Mouse (Mus musculus): Measurements from ENCODE around the gene Gipc2.

The Gipc2 gene

DNA sequence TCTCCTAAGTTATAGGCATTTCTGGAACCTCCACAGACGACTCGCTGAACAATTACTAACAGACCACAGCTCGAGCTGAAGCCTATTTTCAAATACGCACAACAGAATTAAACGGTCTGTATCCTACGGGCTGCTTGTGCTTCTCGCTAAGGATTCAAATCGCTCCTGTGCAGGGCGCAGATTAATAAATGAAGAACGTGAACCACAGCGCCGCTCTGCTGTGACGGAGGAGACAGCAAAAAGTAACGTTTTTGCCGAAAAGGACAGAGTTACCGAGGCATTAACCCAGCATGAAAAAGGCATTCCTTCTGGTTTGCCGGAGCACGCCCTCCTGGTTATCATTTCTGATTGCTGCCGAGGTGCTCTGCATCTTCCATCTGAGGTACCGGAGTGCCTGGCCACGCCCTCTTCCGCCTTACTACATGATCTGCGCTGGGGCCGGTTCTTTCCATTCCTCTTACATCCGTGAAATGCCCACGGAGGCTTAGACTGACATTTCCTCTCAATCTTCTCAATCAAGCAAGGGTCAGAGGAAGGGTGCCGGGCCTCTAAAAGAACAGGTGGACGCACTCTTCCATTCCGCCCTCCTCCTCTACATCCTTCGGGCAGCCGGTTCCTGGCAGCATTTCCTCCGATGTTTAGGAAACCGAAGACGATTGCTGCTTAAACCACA, 73.5 kb downstream of the Gipc2 start:
- no peak for TF ChIP-seq GATA4 (IDR thresholded peaks at IDR 0.05; ENCODE audit: insufficient replicate concordance, low read length)

DNA sequence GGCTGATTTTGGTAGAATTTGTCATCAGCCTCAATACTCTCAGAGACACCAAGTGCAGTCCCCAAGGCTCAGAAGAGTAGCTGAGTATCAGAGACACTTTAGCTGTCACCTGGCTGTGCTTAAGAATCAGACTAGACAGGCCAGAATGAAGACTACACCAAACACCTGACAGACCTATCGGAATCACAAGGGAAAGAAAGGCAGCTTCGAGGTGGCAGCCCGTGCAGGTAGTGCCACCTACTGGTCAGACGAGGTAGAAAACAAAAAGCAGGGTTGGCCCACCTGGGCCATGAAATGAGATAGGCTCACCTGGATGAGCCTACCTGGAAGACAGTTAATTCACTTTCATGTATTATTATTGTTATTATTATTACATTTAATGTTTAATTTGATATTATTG, 76.9 kb downstream of the Gipc2 start:
- TF ChIP-seq GATA4 (IDR thresholded peaks at IDR 0.05; ENCODE audit: insufficient replicate concordance, low read length) = no peak

DNA sequence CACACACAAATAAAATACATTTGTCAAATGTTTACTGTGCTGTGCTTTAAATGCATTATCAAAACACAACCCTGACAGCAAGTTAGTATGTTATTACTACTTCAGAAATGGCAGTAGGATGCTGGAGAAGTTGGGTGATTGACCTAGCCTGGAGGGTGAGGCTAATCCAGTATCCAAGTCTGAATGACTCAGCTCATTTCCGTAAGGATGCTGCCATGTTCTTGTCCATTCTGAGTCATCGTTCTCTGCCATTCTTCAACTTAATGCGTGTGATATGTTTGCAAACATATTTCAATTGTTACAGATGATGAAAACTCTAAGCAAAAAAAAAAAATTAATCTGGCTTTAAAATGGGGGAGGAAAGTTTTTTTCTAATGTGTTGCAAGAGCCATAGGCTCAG, 84.6 kb downstream of the Gipc2 start:
- TF ChIP-seq GATA4 (IDR thresholded peaks at IDR 0.05; ENCODE audit: insufficient replicate concordance, low read length) = no peak

DNA sequence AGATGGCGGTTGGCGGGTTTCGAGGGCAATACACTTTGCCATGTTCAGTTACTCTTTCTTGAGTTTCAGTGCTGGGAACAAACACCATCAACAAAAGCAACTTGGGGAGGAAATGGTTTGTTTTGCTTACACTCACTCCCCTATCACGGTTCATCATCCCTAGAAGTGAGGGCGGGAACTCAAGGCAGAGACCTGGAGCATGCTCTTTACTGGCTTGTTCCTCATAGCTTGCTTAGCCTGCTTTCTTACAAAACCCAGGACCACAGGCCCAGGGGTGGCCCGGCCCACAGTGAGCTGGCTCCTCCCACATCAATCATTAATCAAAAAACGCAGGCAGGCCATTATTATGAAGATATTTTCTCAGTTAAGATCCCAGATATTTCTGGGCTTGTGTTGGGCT, 89.9 kb downstream of the Gipc2 start:
- TF ChIP-seq GATA4 (IDR thresholded peaks at IDR 0.05; ENCODE audit: insufficient replicate concordance, low read length) = no peak

DNA sequence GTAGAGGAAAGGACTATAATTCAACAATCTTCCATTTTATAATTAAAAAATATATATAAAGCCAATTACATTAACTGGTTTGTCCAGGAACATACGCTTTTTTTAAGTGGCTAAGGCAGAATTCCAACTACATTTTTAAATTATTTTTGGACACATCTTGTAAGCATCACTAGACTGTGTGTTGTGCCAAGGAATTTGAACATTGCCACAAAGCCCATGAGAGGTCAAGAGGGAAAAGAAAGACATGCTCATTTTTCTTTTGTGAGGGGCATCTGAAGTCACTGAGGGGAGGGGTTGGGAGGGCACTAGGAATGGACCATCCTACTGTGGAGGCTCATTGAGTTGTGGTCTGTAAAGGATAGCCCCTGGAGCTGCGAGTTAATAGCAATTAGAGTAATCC, 97.0 kb downstream of the Gipc2 start:
- TF ChIP-seq GATA4 (IDR thresholded peaks at IDR 0.05; ENCODE audit: insufficient replicate concordance, low read length) = no peak

DNA sequence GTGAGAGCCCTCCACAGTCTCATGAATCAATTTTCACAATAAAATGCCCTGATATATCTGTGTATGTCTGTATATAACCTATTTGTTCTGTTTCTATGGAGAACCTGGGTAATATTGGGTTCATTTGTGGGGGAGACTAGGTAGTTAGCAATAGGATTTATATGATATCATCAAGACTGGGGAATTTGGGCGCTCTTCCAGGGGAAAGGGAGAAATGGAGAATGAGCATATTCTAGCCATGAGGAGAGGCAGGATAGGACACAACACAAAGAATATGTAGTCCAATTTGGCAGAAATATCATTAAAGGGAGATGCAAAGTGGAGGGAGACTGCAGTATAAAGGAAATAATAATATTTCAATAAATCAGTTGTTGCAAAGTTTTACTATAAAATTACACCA, 97.7 kb downstream of the Gipc2 start:
- no peak for TF ChIP-seq GATA4 (IDR thresholded peaks at IDR 0.05; ENCODE audit: insufficient replicate concordance, low read length)

DNA sequence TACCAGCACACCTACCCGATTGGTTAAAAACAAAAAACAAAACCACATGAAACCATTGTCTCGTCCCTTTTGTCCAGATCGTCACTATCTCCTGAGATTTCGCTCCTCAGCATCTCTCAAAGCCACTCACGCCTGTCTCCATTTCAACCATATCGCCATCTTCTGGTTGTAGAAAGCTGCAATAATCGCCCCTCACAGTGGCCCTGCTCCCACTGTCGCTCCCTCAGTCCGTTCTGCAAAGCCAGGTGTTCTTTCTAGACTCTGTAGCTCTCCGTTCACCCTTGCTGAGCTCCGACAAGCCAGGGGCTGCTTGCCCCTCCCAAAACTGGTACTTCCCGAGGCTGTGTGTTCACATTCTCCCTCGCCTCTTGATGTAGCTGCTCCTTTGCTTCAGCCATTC, 99.3 kb downstream of the Gipc2 start:
- no peak for TF ChIP-seq GATA4 (IDR thresholded peaks at IDR 0.05; ENCODE audit: insufficient replicate concordance, low read length)

DNA sequence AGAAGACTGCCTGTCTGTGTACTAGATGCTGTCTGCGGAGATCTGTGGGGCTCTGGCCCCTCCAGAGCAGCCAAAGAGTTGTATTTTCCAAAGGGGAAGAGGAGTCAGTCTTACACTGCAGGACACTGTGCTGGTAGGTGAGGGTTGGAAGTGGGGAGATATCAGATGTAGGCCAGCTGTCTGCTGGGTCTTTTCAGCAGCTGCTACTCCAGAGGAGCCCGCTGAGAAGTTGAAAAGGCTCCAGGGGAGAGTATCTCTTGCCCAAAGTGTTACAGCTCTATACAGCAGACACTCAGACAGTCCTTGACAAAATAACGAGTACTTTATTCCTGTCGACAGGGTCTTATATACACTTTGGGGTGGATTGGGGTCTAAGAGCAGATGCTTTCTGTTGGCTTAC, 100.2 kb downstream of the Gipc2 start:
- TF ChIP-seq GATA4 (IDR thresholded peaks at IDR 0.05; ENCODE audit: insufficient replicate concordance, low read length) = no peak

DNA sequence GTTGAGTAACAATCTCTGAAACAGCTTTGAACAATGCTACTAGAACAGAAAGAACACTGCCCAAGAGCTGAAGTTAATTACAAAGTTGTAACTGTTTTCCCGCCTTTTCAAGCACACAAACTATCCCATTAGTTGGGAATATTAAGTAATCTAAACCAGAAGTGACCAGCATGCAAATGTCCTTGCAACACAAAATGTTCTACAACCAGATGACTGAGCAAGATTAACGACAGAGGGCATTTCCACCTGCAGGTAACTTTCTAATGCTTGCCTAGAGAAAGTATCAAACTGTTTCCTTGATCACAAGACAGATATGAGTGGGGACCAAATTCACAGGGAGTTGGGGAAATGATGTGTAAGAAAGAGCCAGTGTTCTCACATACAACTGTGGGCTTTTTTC, 101.9 kb downstream of the Gipc2 start:
- no peak for TF ChIP-seq GATA4 (IDR thresholded peaks at IDR 0.05; ENCODE audit: insufficient replicate concordance, low read length)

DNA sequence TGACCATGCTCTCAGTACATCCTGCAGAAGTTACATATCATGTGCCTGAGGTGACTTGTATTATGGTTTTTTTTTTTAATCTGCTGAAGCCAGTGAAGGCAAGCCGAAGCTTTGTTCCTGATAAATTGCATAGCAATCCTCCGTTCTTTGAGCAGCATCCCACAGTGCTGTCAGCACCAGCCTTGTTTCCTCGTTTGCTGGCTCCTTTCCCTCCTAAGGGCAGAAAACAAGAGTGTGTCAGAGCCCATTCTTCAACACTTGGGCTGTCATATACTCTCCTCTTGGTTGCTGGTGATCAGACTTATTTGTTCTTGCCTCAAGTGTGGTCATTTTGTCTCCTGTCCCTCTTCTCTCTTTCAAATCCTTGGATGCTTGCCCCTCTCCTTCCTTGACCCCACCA, 103.2 kb downstream of the Gipc2 start:
- no peak for TF ChIP-seq GATA4 (IDR thresholded peaks at IDR 0.05; ENCODE audit: insufficient replicate concordance, low read length)

DNA sequence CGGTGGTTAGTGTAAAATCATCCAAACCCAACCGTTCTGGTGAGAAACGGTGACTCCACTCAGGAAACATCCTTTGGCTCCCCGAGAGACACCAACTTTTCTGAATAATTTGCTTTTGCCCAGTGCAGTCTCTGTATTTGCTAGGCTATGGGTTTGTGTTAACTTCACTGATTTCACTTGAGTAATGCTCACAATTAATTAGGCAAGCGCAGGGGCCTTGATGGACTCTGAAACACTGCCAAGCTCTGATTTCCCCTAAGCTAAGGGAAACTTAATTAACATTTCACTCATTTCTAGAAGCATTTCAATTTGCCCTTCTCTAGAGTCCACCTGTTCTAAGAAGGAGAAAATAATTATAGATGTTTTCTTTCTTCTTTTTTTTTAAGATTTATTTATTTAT, 104.9 kb downstream of the Gipc2 start:
- TF ChIP-seq GATA4 (IDR thresholded peaks at IDR 0.05; ENCODE audit: insufficient replicate concordance, low read length) = no peak

DNA sequence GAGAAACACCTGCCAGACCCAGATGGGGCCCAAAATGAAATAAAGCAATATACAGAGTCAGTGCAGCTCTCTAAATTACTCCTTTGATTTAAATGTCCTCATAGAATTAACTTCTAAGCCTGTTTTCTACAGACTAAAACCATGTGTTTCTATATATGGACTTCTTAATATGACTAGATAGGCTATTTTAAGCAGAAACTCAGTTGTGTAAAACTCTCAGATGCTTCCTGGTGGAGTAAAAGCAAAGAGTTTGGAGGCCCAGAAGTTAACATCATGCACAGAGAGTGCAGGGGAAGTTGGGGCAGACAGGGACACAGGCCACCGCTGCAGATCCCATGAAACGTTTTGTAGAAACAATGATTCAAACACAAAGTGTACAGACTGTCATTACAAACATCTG, 107.8 kb downstream of the Gipc2 start:
- no peak for TF ChIP-seq GATA4 (IDR thresholded peaks at IDR 0.05; ENCODE audit: insufficient replicate concordance, low read length)

DNA sequence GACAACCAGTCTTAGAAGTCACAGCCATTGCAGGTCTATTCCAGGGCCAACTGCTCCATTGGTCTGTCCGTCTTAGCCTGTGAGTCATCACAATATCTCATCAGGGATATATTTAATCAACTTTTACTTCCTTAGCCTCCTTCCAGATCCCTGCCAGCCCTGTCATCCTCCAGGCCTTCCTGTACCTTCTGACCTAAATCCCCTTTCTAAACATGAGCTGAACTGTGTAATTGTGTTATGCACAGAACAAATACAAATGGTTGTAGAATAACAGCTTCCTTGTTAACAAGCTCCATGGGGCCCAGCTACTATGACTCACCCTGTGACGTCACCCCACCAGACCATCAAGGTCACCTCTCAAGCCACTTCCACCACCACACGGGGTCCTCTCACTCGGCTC, 111.8 kb downstream of the Gipc2 start:
- no peak for TF ChIP-seq GATA4 (IDR thresholded peaks at IDR 0.05; ENCODE audit: insufficient replicate concordance, low read length)

DNA sequence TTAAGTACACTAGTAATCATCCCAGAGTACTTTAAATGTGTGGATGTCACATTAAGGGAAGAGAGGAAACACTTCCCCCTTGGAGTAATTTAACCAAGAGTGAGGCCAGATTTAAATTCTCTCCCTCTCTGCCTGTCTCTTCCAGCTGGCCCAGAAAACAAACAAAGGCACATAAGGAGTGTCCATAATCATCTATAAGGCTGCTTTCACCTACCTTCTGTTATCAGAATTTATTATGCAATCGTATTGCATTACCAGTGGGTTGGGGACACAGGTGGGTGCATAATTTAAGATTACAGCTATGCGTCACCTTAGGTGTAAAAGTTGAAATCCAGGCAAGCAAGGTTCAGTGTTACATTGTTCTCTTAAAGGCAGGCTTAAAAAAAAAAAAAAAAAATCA, 114.1 kb downstream of the Gipc2 start:
- TF ChIP-seq GATA4 (IDR thresholded peaks at IDR 0.05; ENCODE audit: insufficient replicate concordance, low read length) = no peak

DNA sequence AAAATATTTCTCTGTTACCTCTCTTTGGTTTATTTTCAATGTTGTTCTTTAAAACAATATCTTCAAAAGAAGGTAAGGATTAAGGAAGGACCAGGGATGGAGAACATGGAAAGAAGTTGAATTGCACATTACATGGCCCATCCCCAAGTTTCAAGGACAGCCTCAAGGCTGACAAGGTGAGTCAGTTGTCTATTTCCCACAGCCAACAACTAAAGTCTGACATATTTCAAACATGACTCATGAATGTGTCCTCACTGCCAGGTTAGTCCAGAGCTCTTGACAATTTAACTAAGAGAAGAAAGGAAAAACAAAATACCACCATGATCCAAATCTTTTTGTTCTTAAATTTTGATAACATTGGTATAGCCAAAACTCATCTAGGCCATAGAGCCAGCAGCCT, 118.1 kb downstream of the Gipc2 start:
- TF ChIP-seq GATA4 (IDR thresholded peaks at IDR 0.05; ENCODE audit: insufficient replicate concordance, low read length) = no peak

DNA sequence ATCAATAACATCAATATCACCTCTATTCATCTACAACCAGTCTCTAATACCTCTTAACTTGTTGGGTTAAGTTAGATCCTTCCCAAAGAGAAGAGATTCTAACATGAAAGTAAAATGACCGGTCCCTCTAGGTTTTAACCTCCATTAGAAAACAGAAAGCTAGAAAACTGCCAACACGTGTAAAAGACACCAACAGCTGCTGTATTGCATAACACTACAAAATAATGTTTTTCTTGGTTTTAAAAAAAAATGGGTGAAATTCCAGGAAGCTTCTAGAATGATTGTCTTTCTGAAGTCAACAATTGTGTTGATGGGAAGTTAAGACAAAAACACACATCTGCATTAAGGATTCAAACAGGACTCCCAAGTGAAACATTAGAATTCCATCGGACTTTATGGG, 119.1 kb downstream of the Gipc2 start:
- TF ChIP-seq GATA4 (IDR thresholded peaks at IDR 0.05; ENCODE audit: insufficient replicate concordance, low read length) = no peak

All from liver, adult (tissue).